8 mouse cellular contexts compared by ENCODE assay signal in the genomic region with DNA sequence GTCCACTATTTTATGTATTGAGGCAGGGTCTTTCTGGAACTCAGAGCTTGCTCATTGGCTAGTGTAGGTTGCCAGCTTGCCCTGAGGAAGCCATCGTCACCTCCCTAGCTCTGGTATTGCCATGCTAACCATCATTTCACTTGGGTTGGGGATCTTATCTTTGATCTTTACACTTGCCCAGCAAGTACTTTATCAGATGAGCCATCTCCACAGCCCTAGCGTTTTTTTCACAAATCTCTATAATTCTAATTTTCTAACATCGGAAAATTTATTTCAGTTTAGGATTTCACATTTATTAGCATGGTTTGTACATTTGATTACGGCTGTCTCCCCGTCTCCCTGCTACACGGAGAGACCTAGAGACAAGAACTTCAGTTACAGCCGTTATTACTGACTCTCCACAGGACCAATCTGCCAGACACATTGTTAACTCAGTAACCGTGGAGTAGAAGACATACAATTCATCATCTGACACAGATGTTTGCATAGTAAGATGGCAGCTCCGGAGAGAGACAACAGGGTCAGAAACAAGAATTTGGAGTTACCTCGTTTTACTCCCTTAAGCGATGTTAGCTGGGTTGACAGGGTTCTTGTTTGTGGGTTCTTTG. TPM values are rescaled to one million over a fixed set of nuclear protein-coding genes. Genes with fewer than 3 reads are reported as not detected.
A peak's percentile ranks its signal among the peaks of the same experiment; 100 is the strongest.
DNase-seq lines count a peak whose midpoint lies in the region; ATAC-seq and TF ChIP-seq lines count a peak whose summit lies in the region.

No protein-coding gene starts in this region.

- DNase-seq in gastrocnemius, adult 2 months: no peak
- no peak for DNase-seq in gastrocnemius, adult 8-10 months (ENCODE audit: low spot score in 2 of 2)
- DNase-seq in CH12.LX (ENCODE audit: extremely low read depth): no peak
- no peak for DNase-seq in liver, postnatal 0 days
- no peak for DNase-seq in layer of hippocampus, postnatal 25 days (ENCODE audit: extremely low spot score in 1 of 2, low spot score in 1 of 2)
- DNase-seq in frontal cortex, postnatal 25 days (ENCODE audit: low spot score in 2 of 2): no peak
- no peak for DNase-seq in kidney, adult 8-10 months

- H3K9me3 ChIP-seq in CH12.LX (replicated peaks; ENCODE audit: low read length): no peaks in the 10 kb centered on the region
- no peaks in the 10 kb centered on the region for H3K9me3 ChIP-seq in forebrain, embryonic 13.5 days (replicated peaks)
- no peaks in the 10 kb centered on the region for H3K9me3 ChIP-seq in liver, postnatal 0 days (ENCODE audit: low read length)

- no peak for TF ChIP-seq EP300 in CH12.LX (IDR thresholded peaks at IDR 0.05; ENCODE audit: low read length)
- TF ChIP-seq EP300 in liver, postnatal 0 days (IDR thresholded peaks at IDR 0.05; ENCODE audit: low read depth): no peak

- peak overlapping the region; percentile 93 for H3K27ac ChIP-seq in gastrocnemius, adult 2 months
- peak overlapping the region; percentile 77 for H3K27ac ChIP-seq in CH12.LX (ENCODE audit: insufficient read depth, low read depth)
- peak overlapping the region; percentile 93 for H3K27ac ChIP-seq in forebrain, embryonic 13.5 days
- peak overlapping the region; percentile 92 for H3K27ac ChIP-seq in liver, postnatal 0 days (ENCODE audit: low read depth)

- H3K36me3 ChIP-seq in CH12.LX (replicated peaks in 1 of 2; ENCODE audit: control insufficient read depth in 1 of 2, insufficient read depth in 1 of 2, low read length in 1 of 2): peaks cover 0 to 25% of the 10 kb centered on the region in 2 experiments
- no peaks in the 10 kb centered on the region for H3K36me3 ChIP-seq in forebrain, embryonic 13.5 days (ENCODE audit: poor library complexity, severe bottlenecking)
- H3K36me3 ChIP-seq in liver, postnatal 0 days (replicated peaks; ENCODE audit: insufficient read depth, low read length): peaks cover 2% of the 10 kb centered on the region; the same call in 1 of the 2 replicates

- no peak for TF ChIP-seq RAD21 in CH12.LX (IDR thresholded peaks at IDR 0.05; ENCODE audit: low read depth, low read length)

- TF ChIP-seq POLR2A in CH12.LX (IDR thresholded peaks at IDR 0.05; ENCODE audit: low read depth, low read length): no peak

- WGBS in forebrain, embryonic 13.5 days: 17% methylated on average over 11 of the region's 11 CpGs
- 8% methylated on average over 11 of the region's 11 CpGs for WGBS in liver, postnatal 0 days (ENCODE audit: insufficient replicate concordance)

- peak overlapping the region; percentile 81 for H3K9ac ChIP-seq in CH12.LX (ENCODE audit: insufficient read depth, low read depth)
- peak overlapping the region; percentile 80 for H3K9ac ChIP-seq in forebrain, embryonic 13.5 days
- H3K9ac ChIP-seq in liver, postnatal 0 days (replicated peaks): peak overlapping the region; percentile 66

- H3K79me2 ChIP-seq in CH12.LX (replicated peaks; ENCODE audit: control insufficient read depth, extremely low read depth, insufficient read depth, poor library complexity, severe bottlenecking): peaks cover 33% of the 10 kb centered on the region

- no peaks in the 10 kb centered on the region for H3K27me3 ChIP-seq in CH12.LX (replicated peaks)
- H3K27me3 ChIP-seq in forebrain, embryonic 13.5 days: no peaks in the 10 kb centered on the region
- H3K27me3 ChIP-seq in liver, postnatal 0 days (ENCODE audit: insufficient read depth, low read length): no peaks in the 10 kb centered on the region

- peak; percentile 19; the same call in 1 of the 2 replicates for ATAC-seq in forebrain, embryonic 13.5 days
- ATAC-seq in liver, postnatal 0 days: peak; percentile 32; the same call in 1 of the 2 replicates

- peak overlapping the region; percentile 30 for H3K4me2 ChIP-seq in CH12.LX (ENCODE audit: insufficient read depth, low read depth, poor library complexity, severe bottlenecking)
- peak overlapping the region; percentile 80 for H3K4me2 ChIP-seq in forebrain, embryonic 13.5 days
- peak overlapping the region; percentile 78 for H3K4me2 ChIP-seq in liver, postnatal 0 days (ENCODE audit: low read depth, low read length)

- H3K4me3 ChIP-seq in gastrocnemius, adult 2 months: peak overlapping the region; percentile 85
- peak overlapping the region; percentile 78 to 100 (median 95) for H3K4me3 ChIP-seq in CH12.LX (replicated peaks in 1 of 3; ENCODE audit: low read depth in 2 of 3, low read length in 2 of 3, poor library complexity in 1 of 3)
- peak overlapping the region; percentile 69 for H3K4me3 ChIP-seq in forebrain, embryonic 13.5 days
- H3K4me3 ChIP-seq in liver, postnatal 0 days (ENCODE audit: low read depth, low read length): peak overlapping the region; percentile 86

- TF ChIP-seq CTCF in gastrocnemius, adult 2 months (IDR thresholded peaks at IDR 0.05): no peak
- TF ChIP-seq CTCF in CH12.LX (conservative IDR thresholded peaks at IDR 0.05 in 1 of 2, IDR thresholded peaks at IDR 0.05 in 1 of 2; ENCODE audit: low read depth in 2 of 2, low read length in 2 of 2): no peak
- TF ChIP-seq CTCF in liver, postnatal 0 days (IDR thresholded peaks at IDR 0.05; ENCODE audit: low read depth): no peak

- dilution Hi-C loops in CH12.LX (cut with MboI; ENCODE audit: extremely low pct_ligation_motif_present, extremely low pct_unique_long_range_greater_than_20kb, low sequenced_read_pairs): no loop called here

- in situ Hi-C loops in CH12.LX (cut with MboI; ENCODE audit: low pct_ligation_motif_present, low pct_unique_long_range_greater_than_20kb, low sequenced_read_pairs): no loop called here

- intact Hi-C loops in gastrocnemius, adult 2 months (cut with DNase I): no loop called here

- H3K4me1 ChIP-seq in CH12.LX (ENCODE audit: control insufficient read depth in 1 of 2, insufficient read depth in 2 of 2): peaks cover 5 to 14% of the 10 kb centered on the region in 2 experiments; a peak in 3 of 4 replicates
- H3K4me1 ChIP-seq in forebrain, embryonic 13.5 days: peaks cover 21% of the 10 kb centered on the region
- peaks cover 8% of the 10 kb centered on the region for H3K4me1 ChIP-seq in liver, postnatal 0 days (ENCODE audit: insufficient read depth)

TF ChIP-seq in CH12.LX, 34 proteins besides CTCF, POLR2A, EP300 and RAD21 (continues in another document):
- no peak for TF ChIP-seq TCF12 (IDR thresholded peaks at IDR 0.05; ENCODE audit: low read depth, low read length)
- no peak for TF ChIP-seq TBP (conservative IDR thresholded peaks at IDR 0.05; ENCODE audit: low read depth, low read length)
- TF ChIP-seq MEF2A (IDR thresholded peaks at IDR 0.05; ENCODE audit: borderline replicate concordance, low read depth, low read length): no peak; the same call in 1 of the 2 replicates
- no peak for TF ChIP-seq MXI1 (IDR thresholded peaks at IDR 0.05; ENCODE audit: low read depth, low read length)
- no peak for TF ChIP-seq KAT2A (IDR thresholded peaks at IDR 0.05; ENCODE audit: insufficient replicate concordance, low read length)
- TF ChIP-seq ZNF384 (IDR thresholded peaks at IDR 0.05; ENCODE audit: low read depth, low read length): no peak
- no peak for TF ChIP-seq E2F4 (IDR thresholded peaks at IDR 0.05; ENCODE audit: insufficient replicate concordance, low read depth, low read length)
- no peak for TF ChIP-seq HCFC1 (IDR thresholded peaks at IDR 0.05; ENCODE audit: low read depth, low read length)

RNA-seq across cellular contexts. Expression of a gene that starts 6.5 kb away (rescaled TPM):
- total RNA-seq in gastrocnemius, adult 2 months (2021): 10 to 100 TPM; 29.6 to 31.3 TPM
- total RNA-seq in gastrocnemius, adult 8-10 months (2022): 10 to 100 TPM; 25.7 to 33.0 (median 28.5) TPM
- total RNA-seq in CH12.LX (2012; rRNA removed) (31.9 and 33.8 TPM in 2 replicates), CH12.LX (2014; rRNA removed) (29.2 and 30.6 TPM in 2 replicates)
- polyA plus RNA-seq in CH12.LX (2012; ENCODE audit: insufficient read length, low read depth): 25.6 and 37.1 TPM in 2 replicates
- polyA plus RNA-seq in forebrain, embryonic 13.5 days (2015; fragmentation: Nextera tagmentation; extraction: Ambion mirVana): 18.7 and 20.1 TPM in 2 replicates
- polyA plus RNA-seq in liver, postnatal 0 days (2015; fragmentation: Nextera tagmentation; extraction: Ambion mirVana): 6.6 and 8.7 TPM in 2 replicates
- total RNA-seq in layer of hippocampus, postnatal 25 days (2021): 10 to 100 TPM; 48.0 to 56.8 TPM

RNA-seq across cellular contexts. Expression of a gene that starts 24.0 kb away (rescaled TPM):
- total RNA-seq in gastrocnemius, adult 2 months (2021): 1 to 10 TPM; 6.5 to 9.4 TPM
- 1 to 10 TPM; 5.4 to 7.5 (median 6.6) TPM for total RNA-seq in gastrocnemius, adult 8-10 months (2022)
- 8.9 and 11.3 TPM in 2 replicates for total RNA-seq in CH12.LX (2012; rRNA removed)
- total RNA-seq in CH12.LX (2014; rRNA removed): 3.6 and 4.8 TPM in 2 replicates
- polyA plus RNA-seq in CH12.LX (2012; ENCODE audit: insufficient read length, low read depth): 4.7 and 4.9 TPM in 2 replicates
- 18.6 and 20.3 TPM in 2 replicates for polyA plus RNA-seq in forebrain, embryonic 13.5 days (2015; fragmentation: Nextera tagmentation; extraction: Ambion mirVana)
- polyA plus RNA-seq in liver, postnatal 0 days (2015; fragmentation: Nextera tagmentation; extraction: Ambion mirVana): 4.6 and 5.1 TPM in 2 replicates
- total RNA-seq in layer of hippocampus, postnatal 25 days (2021): 10 to 100 TPM; 74.1 to 76.7 TPM

RNA-seq across cellular contexts. Expression of a gene that starts 38.1 kb away (rescaled TPM):
- 10 to 100 TPM; 28.2 to 29.1 TPM for total RNA-seq in gastrocnemius, adult 2 months (2021)
- 10 to 100 TPM; 20.8 to 31.6 (median 26.2) TPM for total RNA-seq in gastrocnemius, adult 8-10 months (2022)
- 32.6 and 40.4 TPM in 2 replicates for total RNA-seq in CH12.LX (2012; rRNA removed)
- 39.0 and 41.5 TPM in 2 replicates for total RNA-seq in CH12.LX (2014; rRNA removed)
- polyA plus RNA-seq in CH12.LX (2012; ENCODE audit: insufficient read length, low read depth): 41.4 and 58.4 TPM in 2 replicates
- 43.4 and 49.7 TPM in 2 replicates for polyA plus RNA-seq in forebrain, embryonic 13.5 days (2015; fragmentation: Nextera tagmentation; extraction: Ambion mirVana)
- 7.1 and 7.9 TPM in 2 replicates for polyA plus RNA-seq in liver, postnatal 0 days (2015; fragmentation: Nextera tagmentation; extraction: Ambion mirVana)
- 10 to 100 TPM; 46.3 to 46.8 TPM for total RNA-seq in layer of hippocampus, postnatal 25 days (2021)

RNA-seq across cellular contexts. Expression of a gene that starts 39.1 kb away (rescaled TPM):
- 1 to 10 TPM; 7.9 to 9.7 TPM for total RNA-seq in gastrocnemius, adult 2 months (2021)
- total RNA-seq in gastrocnemius, adult 8-10 months (2022): 1 to 10 TPM; 6.7 to 8.4 (median 7.5) TPM
- total RNA-seq in CH12.LX (2012; rRNA removed) (25.2 and 29.3 TPM in 2 replicates), CH12.LX (2014; rRNA removed) (21.5 and 40.9 TPM in 2 replicates)
- polyA plus RNA-seq in CH12.LX (2012; ENCODE audit: insufficient read length, low read depth): 19.1 and 21.3 TPM in 2 replicates
- 30.4 and 33.5 TPM in 2 replicates for polyA plus RNA-seq in forebrain, embryonic 13.5 days (2015; fragmentation: Nextera tagmentation; extraction: Ambion mirVana)
- polyA plus RNA-seq in liver, postnatal 0 days (2015; fragmentation: Nextera tagmentation; extraction: Ambion mirVana): 6.1 and 7.2 TPM in 2 replicates
- total RNA-seq in layer of hippocampus, postnatal 25 days (2021): 10 to 100 TPM; 28.6 to 30.7 TPM

RNA-seq across cellular contexts. Expression of a gene that starts 42.5 kb away (rescaled TPM):
- 1 to 10 TPM; 2.2 to 4.6 TPM for total RNA-seq in gastrocnemius, adult 2 months (2021)
- 1 to 10 TPM; 1.4 to 3.6 (median 1.7) TPM for total RNA-seq in gastrocnemius, adult 8-10 months (2022)
- total RNA-seq in CH12.LX (2012; rRNA removed): 6.1 and 6.3 TPM in 2 replicates
- 2.5 and 3.0 TPM in 2 replicates for total RNA-seq in CH12.LX (2014; rRNA removed)
- polyA plus RNA-seq in CH12.LX (2012; ENCODE audit: insufficient read length, low read depth): 3.5 and 3.7 TPM in 2 replicates
- polyA plus RNA-seq in forebrain, embryonic 13.5 days (2015; fragmentation: Nextera tagmentation; extraction: Ambion mirVana): 5.8 and 7.7 TPM in 2 replicates
- 9.0 and 10.0 TPM in 2 replicates for polyA plus RNA-seq in liver, postnatal 0 days (2015; fragmentation: Nextera tagmentation; extraction: Ambion mirVana)
- 1 to 10 TPM; 6.7 to 9.6 TPM for total RNA-seq in layer of hippocampus, postnatal 25 days (2021)

Comparison
In these comparisons a context has a peak if more than half of its experiments do, and no peak if none do; other contexts are left out.
1. H3K4me2 ChIP-seq: peak in every context shown above with its lines; median percentile 80 in forebrain, embryonic 13.5 days; 78 in liver, postnatal 0 days; 30 in CH12.LX.
2. RNA of a gene that starts 24.0 kb away (total RNA-seq): 74.1 to 76.7 TPM in layer of hippocampus, postnatal 25 days; 3.6 to 11.3 TPM in CH12.LX, 6.5 to 9.4 TPM in gastrocnemius, adult 2 months and 5.4 to 7.5 TPM in gastrocnemius, adult 8-10 months; every median in the first group is over 4 times any median in the second.
3. Peak in every context shown above with its lines, with median percentiles within 50 percentile points of each other: H3K27ac ChIP-seq, H3K4me3 ChIP-seq and H3K9ac ChIP-seq.